Mouse (Mus musculus): Measurements from ENCODE around the gene Gdf9. TPM values are rescaled to one million over a fixed set of nuclear protein-coding genes. Genes with fewer than 3 reads are reported as not detected.
A peak's percentile ranks its signal among the peaks of the same experiment; 100 is the strongest.

The Gdf9 gene
- total and polyA plus RNA-seq, 2 experiments from 2014 or later = 0.79 to 0.95 TPM

GRCm38 (mm10) chr11:53461727-53462126 lies 30.9 kb downstream of the Gdf9 start:
- no peak overlapping the region for H3K4me3 ChIP-seq (ENCODE audit: low read depth, low read length)
- ATAC-seq (ENCODE audit: insufficient read depth, low read depth) = no peak
- H3K27me3 ChIP-seq (ENCODE audit: control insufficient read depth, insufficient read depth, low read length) = peaks cover 52% of the 10 kb centered on the region

GRCm38 (mm10) chr11:53463551-53464424 lies 33.0 kb downstream of the Gdf9 start:
- peaks cover 53% of the 10 kb centered on the region for H3K27me3 ChIP-seq (ENCODE audit: control insufficient read depth, insufficient read depth, low read length)
- H3K9ac ChIP-seq (replicated peaks; ENCODE audit: low read depth, low read length) = peak overlapping the region; percentile 26
- ATAC-seq (ENCODE audit: insufficient read depth, low read depth) (peak; percentile 25; the same call in 1 of the 2 replicates), DNase-seq (ENCODE audit: low spot score) (no peak)
- no peak overlapping the region for H3K27ac ChIP-seq (ENCODE audit: low read depth)
- H3K4me2 ChIP-seq (ENCODE audit: low read depth, low read length) = peak overlapping the region; percentile 67
- no peaks in the 10 kb centered on the region for H3K36me3 ChIP-seq (replicated peaks; ENCODE audit: control insufficient read depth, insufficient read depth, low read length)
- TF ChIP-seq EP300 (IDR thresholded peaks at IDR 0.05; ENCODE audit: low read depth) (no peak), CTCF (IDR thresholded peaks at IDR 0.05; ENCODE audit: low read depth) (no peak)
- H3K4me1 ChIP-seq (ENCODE audit: control insufficient read depth, insufficient read depth) = no peaks in the 10 kb centered on the region
- no peaks in the 10 kb centered on the region for H3K9me3 ChIP-seq (replicated peaks; ENCODE audit: control insufficient read depth, low read length)
- 9% methylated on average over 53 of the region's 55 CpGs for WGBS
- peak overlapping the region; percentile 37 for H3K4me3 ChIP-seq (ENCODE audit: low read depth, low read length)

More at GRCm38 (mm10) chr11:53461727-53462126, 30.9 kb downstream of the Gdf9 start:
- Histone ChIP-seq H3K9me3 (replicated peaks; ENCODE audit: control insufficient read depth, low read length) (no peaks in the 10 kb centered on the region), H3K27ac (ENCODE audit: low read depth) (no peak overlapping the region), H3K36me3 (replicated peaks; ENCODE audit: control insufficient read depth, insufficient read depth, low read length) (no peaks in the 10 kb centered on the region), H3K4me1 (ENCODE audit: control insufficient read depth, insufficient read depth) (no peaks in the 10 kb centered on the region), H3K9ac (replicated peaks; ENCODE audit: low read depth, low read length) (no peak overlapping the region), H3K4me2 (ENCODE audit: low read depth, low read length) (no peak overlapping the region)
- WGBS = 51% methylated on average over 5 of the region's 5 CpGs
- no peak for DNase-seq (ENCODE audit: low spot score)
- TF ChIP-seq EP300 (IDR thresholded peaks at IDR 0.05; ENCODE audit: low read depth) = no peak

GRCm38 (mm10) chr11:53466231-53466971 lies 35.6 kb downstream of the Gdf9 start:
- H3K36me3 ChIP-seq (replicated peaks; ENCODE audit: control insufficient read depth, insufficient read depth, low read length) = no peaks in the 10 kb centered on the region
- H3K4me2 ChIP-seq (ENCODE audit: low read depth, low read length) = peak overlapping the region; percentile 51
- H3K4me1 ChIP-seq (ENCODE audit: control insufficient read depth, insufficient read depth) = no peaks in the 10 kb centered on the region
- H3K27me3 ChIP-seq (ENCODE audit: control insufficient read depth, insufficient read depth, low read length) = peaks cover 67% of the 10 kb centered on the region
- H3K4me3 ChIP-seq (ENCODE audit: low read depth, low read length) = peak overlapping the region; percentile 25
- TF ChIP-seq CTCF (IDR thresholded peaks at IDR 0.05; ENCODE audit: low read depth) (peak; percentile 71), EP300 (IDR thresholded peaks at IDR 0.05; ENCODE audit: low read depth) (no peak)
- ATAC-seq (ENCODE audit: insufficient read depth, low read depth) (peak; percentile 45; the same call in 1 of the 2 replicates), DNase-seq (ENCODE audit: low spot score) (peak; percentile 48)
- 0 out of 2 replicates have a peak overlapping the region, but pooled peaks have one; percentile 14 for H3K9ac ChIP-seq (replicated peaks; ENCODE audit: low read depth, low read length)
- no peak overlapping the region for H3K27ac ChIP-seq (ENCODE audit: low read depth)
- whole genome bisulfite sequencing = 9% methylated on average over 40 of the region's 40 CpGs
- no peaks in the 10 kb centered on the region for H3K9me3 ChIP-seq (replicated peaks; ENCODE audit: control insufficient read depth, low read length)

GRCm38 (mm10) chr11:53469294-53469967 lies 38.6 kb downstream of the Gdf9 start:
- Histone ChIP-seq H3K9ac (replicated peaks; ENCODE audit: low read depth, low read length) (no peak overlapping the region), H3K27ac (ENCODE audit: low read depth) (no peak overlapping the region), H3K4me3 (ENCODE audit: low read depth, low read length) (no peak overlapping the region), H3K27me3 (ENCODE audit: control insufficient read depth, insufficient read depth, low read length) (peaks cover 51% of the 10 kb centered on the region), H3K4me2 (ENCODE audit: low read depth, low read length) (peak overlapping the region; percentile 50), H3K9me3 (replicated peaks; ENCODE audit: control insufficient read depth, low read length) (no peaks in the 10 kb centered on the region), H3K4me1 (ENCODE audit: control insufficient read depth, insufficient read depth) (no peaks in the 10 kb centered on the region), H3K36me3 (replicated peaks; ENCODE audit: control insufficient read depth, insufficient read depth, low read length) (no peaks in the 10 kb centered on the region)
- ATAC-seq (ENCODE audit: insufficient read depth, low read depth) = no peak
- 38% methylated on average over 16 of the region's 16 CpGs for WGBS
- DNase-seq (ENCODE audit: low spot score) = no peak
- no peak for TF ChIP-seq CTCF (IDR thresholded peaks at IDR 0.05; ENCODE audit: low read depth)
- no peak for TF ChIP-seq EP300 (IDR thresholded peaks at IDR 0.05; ENCODE audit: low read depth)

Data from heart, postnatal 0 days (tissue).